Comparison of ENCODE assay signal across 16 mouse cellular contexts in genomic region chr7:81612856-81613635, GRCm38 (mm10). TPM values are rescaled to one million over a fixed set of nuclear protein-coding genes. Genes with fewer than 3 reads are reported as not detected.
"Had no signal": no experiment of that assay in that cellular context is flagged by ENCODE, and none has a peak within 500 bp of the region (broad histone marks: within the 10 kb centered on the region; RNA-seq: fewer than 3 reads in every experiment).

No protein-coding gene starts in this region.

- H3K4me2 ChIP-seq: limb, embryonic 12.5 days; neural tube, embryonic 15.5 days had no signal

- H3K27ac ChIP-seq: limb, embryonic 12.5 days; liver, embryonic 14.5 days; midbrain, embryonic 10.5 days; neural tube, embryonic 15.5 days; stomach, postnatal 0 days had no signal

- ATAC-seq: lung, postnatal 0 days had no signal

- H3K9me3 ChIP-seq: limb, embryonic 12.5 days; midbrain, embryonic 10.5 days; neural tube, embryonic 15.5 days had no signal

- H3K27me3 ChIP-seq: limb, embryonic 12.5 days; neural tube, embryonic 15.5 days had no signal

- DNase-seq: kidney, postnatal 36 days; layer of hippocampus, adult 9-11 months; layer of hippocampus, postnatal 36 days; lung, adult 2 months; lung, postnatal 4 days; midbrain, embryonic 14.5 days; right cerebral cortex, adult 18-20 months; right cerebral cortex, postnatal 25 days; thymus, postnatal 4 days had no signal

- H3K36me3 ChIP-seq: midbrain, embryonic 10.5 days had no signal

- H3K9ac ChIP-seq: limb, embryonic 12.5 days; liver, embryonic 14.5 days; neural tube, embryonic 15.5 days had no signal

- H3K4me3 ChIP-seq: limb, embryonic 12.5 days; midbrain, embryonic 10.5 days; myocyte; neural tube, embryonic 15.5 days had no signal

- H3K4me1 ChIP-seq: limb, embryonic 12.5 days; neural tube, embryonic 15.5 days had no signal

RNA-seq across cellular contexts. Expression of gene Fsd2, which starts 46.3 kb away (rescaled TPM):
- polyA plus RNA-seq: midbrain, embryonic 10.5 days had no signal
